Mouse (Mus musculus): Measurements from ENCODE around the gene Accsl. TPM values are rescaled to one million over a fixed set of nuclear protein-coding genes. Genes with fewer than 3 reads are reported as not detected.

Accsl gene
- not detected in 2 replicates for polyA plus RNA-seq (2016; fragmentation: Nextera tagmentation; extraction: Ambion mirVana)

DNA sequence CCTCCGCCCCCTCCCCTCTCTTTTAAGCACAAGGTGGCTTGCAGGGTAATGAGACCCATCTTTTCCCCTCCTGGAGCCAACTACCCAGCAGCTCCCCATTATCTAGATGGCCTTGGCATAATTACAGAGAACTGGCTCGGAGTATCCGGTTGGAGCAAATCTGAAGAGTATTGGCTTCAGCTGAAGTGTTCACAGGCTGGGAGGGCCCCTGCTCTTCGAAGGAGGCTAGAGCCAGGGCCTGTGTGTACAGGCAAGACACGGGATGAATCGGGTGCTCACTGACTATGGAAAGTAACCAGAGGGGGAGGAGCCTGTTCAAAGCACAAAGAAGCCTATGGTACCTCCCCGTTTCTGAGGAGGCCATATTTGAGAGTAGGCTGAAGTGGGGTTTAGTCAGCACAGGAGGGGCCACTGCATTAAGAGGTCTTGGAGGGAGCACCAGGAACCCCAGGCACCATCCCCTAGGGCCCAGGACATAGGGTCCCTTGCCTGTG, at the start of gene Accsl:
Accsl (minus strand) TSS at position 51 of the 494 bp plus-strand sequence.
- Histone ChIP-seq H3K4me1 (peaks cover 14% of the 10 kb centered on the region), H3K9me3 (replicated peaks) (no peaks in the 10 kb centered on the region), H3K27me3 (ENCODE audit: low read depth, poor library complexity, severe bottlenecking) (no peaks in the 10 kb centered on the region), H3K4me3 (no peak within 1 kb of the TSS), H3K27ac (replicated peaks) (no peak within 1 kb of the TSS), H3K36me3 (no peaks in the 10 kb centered on the region)
- DNase-seq (ENCODE audit: low spot score): no peak
- 78% methylated on average over 7 of the region's 7 CpGs for WGBS

DNA sequence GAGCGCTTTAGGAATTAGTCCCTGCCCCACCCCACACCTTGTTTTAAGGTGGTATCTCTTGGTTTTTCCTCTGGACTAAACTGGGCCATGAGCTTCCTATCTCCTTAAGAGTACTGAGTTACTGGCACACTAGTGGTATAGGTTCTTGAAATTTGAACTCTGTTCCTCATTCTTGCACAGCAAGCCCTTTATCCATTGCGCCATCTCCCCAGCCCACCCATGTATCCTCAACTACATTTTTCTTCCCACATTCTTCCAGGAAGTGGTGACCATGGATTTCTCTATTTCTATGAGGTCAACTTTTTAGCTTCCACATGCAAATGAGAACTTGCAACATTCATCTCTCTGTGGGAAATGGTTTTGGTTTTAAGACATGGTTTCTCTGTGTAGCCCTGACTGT, 44.6 kb upstream of the Accsl start:
- H3K9me3 ChIP-seq (replicated peaks): no peaks in the 10 kb centered on the region
- no peaks in the 10 kb centered on the region for H3K4me1 ChIP-seq
- WGBS: 100% methylated on average over 2 of the region's 2 CpGs
- DNase-seq (ENCODE audit: low spot score): no peak
- H3K4me3 ChIP-seq: no peak overlapping the region
- no peaks in the 10 kb centered on the region for H3K36me3 ChIP-seq
- H3K27me3 ChIP-seq (ENCODE audit: low read depth, poor library complexity, severe bottlenecking): no peaks in the 10 kb centered on the region
- H3K27ac ChIP-seq (replicated peaks): no peak overlapping the region

DNA sequence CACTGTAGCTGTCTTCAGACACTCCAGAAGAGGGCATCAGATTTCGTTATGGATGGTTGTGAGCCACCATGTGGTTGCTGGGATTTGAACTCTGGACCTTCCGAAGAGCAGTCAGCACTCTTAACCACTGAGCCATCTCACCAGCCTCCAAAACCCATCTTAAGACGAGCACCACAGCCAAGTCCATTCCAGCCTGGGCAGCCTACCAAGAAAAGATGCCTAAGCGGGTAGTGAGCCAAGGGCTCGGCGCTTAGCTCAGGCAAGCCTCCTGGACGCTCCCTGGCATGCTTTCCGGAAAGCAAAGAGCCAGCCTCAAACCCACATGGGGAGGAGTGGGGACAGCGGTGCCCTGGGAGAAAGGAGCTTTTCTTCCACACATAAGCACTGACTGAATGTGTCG, 43.0 kb upstream of the Accsl start:
- Histone ChIP-seq H3K36me3 (no peaks in the 10 kb centered on the region), H3K4me1 (peaks cover 12% of the 10 kb centered on the region; the same call in 1 of the 2 replicates), H3K27me3 (ENCODE audit: low read depth, poor library complexity, severe bottlenecking) (no peaks in the 10 kb centered on the region), H3K9me3 (replicated peaks) (no peaks in the 10 kb centered on the region), H3K27ac (replicated peaks) (no peak overlapping the region), H3K4me3 (no peak overlapping the region)
- 86% methylated on average over 10 of the region's 10 CpGs for WGBS
- no peak for DNase-seq (ENCODE audit: low spot score)

DNA sequence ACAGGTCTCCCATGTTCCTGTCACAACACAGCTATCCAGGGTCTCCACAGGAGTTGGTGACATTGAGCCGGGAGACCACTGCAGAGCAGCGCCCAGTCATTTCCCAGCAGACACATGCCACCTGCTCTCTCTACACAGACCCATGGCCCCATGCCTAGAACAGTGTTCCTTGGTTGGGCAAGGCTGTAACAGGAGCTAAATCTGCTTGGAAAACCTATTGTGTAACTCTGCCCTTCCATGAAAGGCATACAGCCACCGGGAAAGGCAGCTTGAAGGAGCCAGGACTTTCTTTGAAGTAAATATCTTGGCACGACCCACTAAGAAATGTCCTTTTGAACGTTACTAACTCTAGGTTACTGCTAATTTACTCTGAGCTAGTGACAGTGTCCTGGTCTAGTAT, 40.8 kb upstream of the Accsl start:
- no peak overlapping the region for H3K4me3 ChIP-seq
- no peaks in the 10 kb centered on the region for H3K9me3 ChIP-seq (replicated peaks)
- no peak for DNase-seq (ENCODE audit: low spot score)
- H3K27ac ChIP-seq (replicated peaks): no peak overlapping the region
- H3K27me3 ChIP-seq (ENCODE audit: low read depth, poor library complexity, severe bottlenecking): no peaks in the 10 kb centered on the region
- H3K36me3 ChIP-seq: no peaks in the 10 kb centered on the region
- WGBS: 75% methylated on average over 5 of the region's 5 CpGs
- peaks cover 20% of the 10 kb centered on the region for H3K4me1 ChIP-seq

DNA sequence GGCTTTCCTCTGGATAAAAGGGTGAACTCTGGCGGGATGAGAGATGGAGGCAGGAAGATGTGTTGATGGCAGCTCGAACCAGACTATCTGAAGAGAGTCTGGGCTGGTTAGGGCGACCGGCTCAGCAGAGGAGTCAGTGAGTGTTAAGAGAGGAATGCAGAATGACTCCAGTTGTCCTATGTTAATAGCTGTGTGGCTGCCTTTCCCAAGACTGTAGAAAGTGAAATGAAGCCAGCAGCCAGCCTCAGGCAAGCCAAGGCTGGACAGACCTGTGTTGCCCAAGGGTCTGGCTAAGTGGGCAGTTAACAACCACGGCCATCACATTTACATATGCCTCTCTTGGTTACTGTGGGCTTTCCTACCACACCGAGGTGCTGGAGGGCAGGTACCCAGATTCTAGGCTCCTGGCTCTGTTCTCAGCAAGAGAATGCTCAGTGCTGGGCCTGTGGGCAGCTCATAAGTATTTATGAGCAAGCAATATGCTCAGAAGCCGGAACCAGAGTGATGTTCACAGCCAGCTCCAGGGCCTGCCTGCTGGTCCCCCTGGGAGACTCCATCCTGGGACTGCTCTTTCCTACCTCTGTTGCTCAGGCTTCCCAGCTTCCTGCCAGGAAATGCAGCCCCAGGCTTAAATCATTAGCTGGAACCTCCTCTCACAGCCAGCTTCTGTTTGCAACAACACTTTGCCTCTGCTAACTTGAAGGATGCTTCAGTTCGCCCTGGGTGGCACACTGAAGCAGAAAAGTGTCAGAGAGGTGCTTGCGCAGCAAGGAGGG, 38.8 kb upstream of the Accsl start:
- Histone ChIP-seq H3K4me3 (no peak overlapping the region), H3K27ac (replicated peaks) (peak overlapping the region; percentile 28; the same call in 1 of the 2 replicates), H3K9me3 (replicated peaks) (no peaks in the 10 kb centered on the region), H3K36me3 (no peaks in the 10 kb centered on the region), H3K27me3 (ENCODE audit: low read depth, poor library complexity, severe bottlenecking) (no peaks in the 10 kb centered on the region), H3K4me1 (peaks cover 22% of the 10 kb centered on the region)
- WGBS: 66% methylated on average over 9 of the region's 9 CpGs
- DNase-seq (ENCODE audit: low spot score): no peak

DNA sequence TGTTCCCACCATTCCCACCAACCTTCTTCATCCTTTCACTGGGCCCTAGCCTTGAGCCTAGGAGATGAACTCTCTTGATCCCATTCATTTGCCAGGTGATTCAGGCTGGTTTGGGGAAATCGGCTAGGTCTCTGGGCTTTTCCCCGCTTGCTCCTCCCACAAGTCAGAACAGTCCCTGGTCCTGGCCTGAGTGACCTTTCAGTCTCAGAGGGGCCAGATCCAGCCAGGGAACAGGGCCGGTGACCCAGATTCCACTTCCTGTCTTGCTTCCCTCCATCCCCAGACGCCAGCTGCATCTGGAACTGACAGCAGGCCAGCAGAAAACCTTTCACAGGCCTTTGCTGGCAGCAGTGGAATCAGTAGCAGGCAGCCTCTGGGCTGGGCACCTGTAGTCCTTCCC, 37.4 kb upstream of the Accsl start:
- Histone ChIP-seq H3K9me3 (replicated peaks) (no peaks in the 10 kb centered on the region), H3K27me3 (ENCODE audit: low read depth, poor library complexity, severe bottlenecking) (no peaks in the 10 kb centered on the region), H3K4me3 (no peak overlapping the region), H3K36me3 (no peaks in the 10 kb centered on the region), H3K27ac (replicated peaks) (peak overlapping the region; percentile 28; the same call in 1 of the 2 replicates), H3K4me1 (peaks cover 22% of the 10 kb centered on the region)
- WGBS: 39% methylated on average over 4 of the region's 4 CpGs
- DNase-seq (ENCODE audit: low spot score): no peak

DNA sequence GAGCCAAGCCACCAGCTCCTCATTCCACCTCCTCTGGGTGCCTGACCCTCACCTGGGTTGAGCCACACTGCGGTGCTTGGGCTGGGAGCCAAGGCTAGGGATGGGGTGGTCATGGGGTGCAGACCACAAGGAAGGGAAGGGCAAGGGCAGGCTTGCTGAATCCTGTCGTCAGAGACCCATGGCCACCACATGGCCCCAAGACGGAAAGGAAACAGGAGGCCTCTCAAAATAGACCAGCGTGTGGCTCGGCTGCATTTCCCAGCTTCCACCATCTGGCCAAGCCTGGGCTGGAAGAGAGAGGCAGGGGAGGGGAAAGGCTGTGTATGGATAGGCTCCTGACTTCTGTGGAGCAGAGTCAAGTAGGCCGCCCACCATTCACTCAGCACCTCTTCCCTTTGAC, 34.5 kb upstream of the Accsl start:
- WGBS: 84% methylated on average over 6 of the region's 6 CpGs
- Histone ChIP-seq H3K9me3 (replicated peaks) (no peaks in the 10 kb centered on the region), H3K36me3 (no peaks in the 10 kb centered on the region)

DNA sequence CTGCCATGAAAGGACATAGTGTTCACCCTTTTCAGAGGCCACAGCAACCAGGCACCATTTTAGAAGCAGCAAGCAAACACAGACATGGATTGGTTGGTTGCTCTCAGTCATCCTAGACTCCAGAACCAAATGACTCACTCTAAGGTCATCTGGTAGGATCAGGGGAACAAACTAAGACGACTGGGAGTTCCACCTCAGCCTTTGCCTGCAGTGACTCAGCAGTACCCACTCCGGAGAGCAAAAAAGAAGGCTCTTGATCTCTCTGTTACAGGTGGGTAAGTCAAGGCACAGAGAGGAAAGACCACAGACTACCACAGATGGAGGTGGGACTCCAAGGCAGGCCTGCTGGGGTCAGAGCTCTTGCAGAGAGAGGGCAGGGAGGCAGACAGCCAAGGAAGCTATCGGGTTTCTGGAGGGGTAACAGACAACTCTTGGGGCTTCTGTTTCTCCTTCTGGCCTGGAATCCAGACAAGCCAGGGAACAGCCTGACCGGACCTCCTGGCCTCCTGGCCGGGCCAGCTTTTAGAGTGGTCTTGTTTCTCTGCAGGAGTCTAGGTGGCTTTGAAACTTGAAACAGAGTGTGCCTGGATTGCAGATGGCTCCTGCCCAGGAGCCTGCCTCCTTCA, 33.8 kb upstream of the Accsl start:
- Histone ChIP-seq H3K4me1 (peaks cover 24% of the 10 kb centered on the region), H3K27me3 (ENCODE audit: low read depth, poor library complexity, severe bottlenecking) (no peaks in the 10 kb centered on the region), H3K27ac (replicated peaks) (0 out of 2 replicates have a peak overlapping the region, but pooled peaks have one; percentile 9), H3K4me3 (no peak overlapping the region), H3K9me3 (replicated peaks) (no peaks in the 10 kb centered on the region), H3K36me3 (no peaks in the 10 kb centered on the region)
- WGBS: 75% methylated on average over 5 of the region's 5 CpGs
- DNase-seq (ENCODE audit: low spot score): no peak

More for the DNA sequence above, 34.5 kb upstream of the Accsl start:
- Histone ChIP-seq H3K27me3 (ENCODE audit: low read depth, poor library complexity, severe bottlenecking) (no peaks in the 10 kb centered on the region), H3K4me3 (no peak overlapping the region), H3K4me1 (peaks cover 29% of the 10 kb centered on the region), H3K27ac (replicated peaks) (0 out of 2 replicates have a peak overlapping the region, but pooled peaks have one; percentile 9)
- DNase-seq (ENCODE audit: low spot score): no peak

DNA sequence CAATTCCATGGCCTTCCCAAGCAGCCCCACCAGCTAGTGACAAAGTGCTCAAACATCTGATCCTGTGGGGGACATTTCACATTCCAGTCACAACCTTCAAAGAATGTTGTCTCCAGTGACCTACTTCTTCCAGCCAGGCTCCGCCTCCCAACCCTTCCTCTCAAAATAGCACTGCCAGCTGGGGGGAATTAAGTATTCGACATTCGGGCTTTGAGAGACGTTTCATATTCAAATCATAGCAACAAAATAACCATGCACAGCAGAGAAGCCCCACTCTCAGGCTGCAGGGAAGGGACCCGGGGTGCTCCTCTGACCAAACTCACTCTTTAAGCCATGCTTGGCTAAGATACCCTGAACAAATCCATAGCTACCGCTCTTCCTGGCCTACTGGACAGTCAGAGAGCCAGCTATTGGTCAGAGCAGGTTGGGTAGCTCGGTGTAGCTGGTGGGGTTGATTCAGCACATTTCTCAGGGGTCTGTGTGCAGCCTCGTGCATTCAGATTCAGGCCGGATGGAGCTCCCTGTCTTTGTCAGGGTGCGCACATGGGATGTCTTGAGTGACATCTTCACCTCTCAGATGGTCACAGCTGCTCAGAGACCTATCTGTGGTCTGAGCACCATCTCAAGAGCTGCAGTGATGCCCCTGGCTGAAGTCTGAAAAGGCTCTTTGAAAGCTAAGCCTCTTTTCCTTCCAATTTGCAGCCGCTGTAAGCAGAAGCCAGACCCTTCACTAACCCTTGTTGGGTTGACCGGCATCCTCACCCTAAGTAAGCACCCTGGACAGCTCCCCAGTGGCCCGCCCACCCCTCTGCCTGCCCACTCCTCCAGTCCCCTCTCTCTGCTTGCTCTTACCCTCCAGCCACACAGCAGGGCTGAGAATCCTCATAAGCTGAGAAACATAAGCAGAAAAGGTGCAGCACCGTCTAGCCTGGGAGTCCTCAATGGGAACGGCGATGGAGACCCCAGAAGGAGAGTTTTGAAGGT, 30.7 kb upstream of the Accsl start:
- peak; percentile 38 for DNase-seq (ENCODE audit: low spot score)
- Histone ChIP-seq H3K4me1 (peaks cover 10% of the 10 kb centered on the region; the same call in 1 of the 2 replicates), H3K27me3 (ENCODE audit: low read depth, poor library complexity, severe bottlenecking) (no peaks in the 10 kb centered on the region), H3K9me3 (replicated peaks) (no peaks in the 10 kb centered on the region), H3K27ac (replicated peaks) (no peak overlapping the region), H3K4me3 (no peak overlapping the region), H3K36me3 (no peaks in the 10 kb centered on the region)
- WGBS: 55% methylated on average over 16 of the region's 16 CpGs

DNA sequence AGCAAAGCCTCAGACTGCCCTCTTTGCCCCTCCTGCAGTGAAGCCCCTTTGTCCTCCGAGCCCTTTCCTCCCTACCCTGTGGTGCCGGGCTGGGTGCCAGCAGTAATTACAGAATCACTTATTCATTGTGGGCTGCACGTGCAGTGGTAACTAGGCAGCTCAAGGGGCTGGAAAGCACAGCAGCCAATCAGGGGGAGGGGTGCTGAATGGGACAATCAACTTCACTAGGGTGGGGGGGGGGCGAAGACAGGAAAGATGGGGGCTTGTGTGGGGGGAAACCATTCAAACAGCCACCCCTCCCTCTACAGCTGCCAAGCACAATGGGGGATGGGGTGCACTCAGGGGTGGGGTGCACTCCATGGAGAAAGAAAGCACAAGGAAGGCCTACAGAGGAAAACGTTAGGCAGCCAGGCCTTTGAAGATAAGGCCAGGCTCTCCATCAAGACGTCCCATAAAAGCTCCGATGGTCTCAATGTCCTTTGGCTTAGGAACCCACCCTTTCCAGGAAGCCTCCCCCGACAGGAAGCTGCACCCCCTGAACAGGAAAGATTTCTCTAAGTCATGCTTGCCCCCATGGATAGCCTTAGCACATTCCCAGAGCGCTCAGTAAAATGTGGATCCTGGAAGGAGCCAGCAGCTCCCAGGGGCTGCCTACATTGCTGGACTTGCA, 22.8 kb upstream of the Accsl start:
- peak; percentile 36 for DNase-seq (ENCODE audit: low spot score)
- Histone ChIP-seq H3K27me3 (ENCODE audit: low read depth, poor library complexity, severe bottlenecking) (no peaks in the 10 kb centered on the region), H3K27ac (replicated peaks) (peak overlapping the region; percentile 81), H3K4me1 (peaks cover 19% of the 10 kb centered on the region), H3K36me3 (no peaks in the 10 kb centered on the region), H3K9me3 (replicated peaks) (no peaks in the 10 kb centered on the region), H3K4me3 (no peak overlapping the region)
- 25% methylated on average over 9 of the region's 9 CpGs for WGBS

DNA sequence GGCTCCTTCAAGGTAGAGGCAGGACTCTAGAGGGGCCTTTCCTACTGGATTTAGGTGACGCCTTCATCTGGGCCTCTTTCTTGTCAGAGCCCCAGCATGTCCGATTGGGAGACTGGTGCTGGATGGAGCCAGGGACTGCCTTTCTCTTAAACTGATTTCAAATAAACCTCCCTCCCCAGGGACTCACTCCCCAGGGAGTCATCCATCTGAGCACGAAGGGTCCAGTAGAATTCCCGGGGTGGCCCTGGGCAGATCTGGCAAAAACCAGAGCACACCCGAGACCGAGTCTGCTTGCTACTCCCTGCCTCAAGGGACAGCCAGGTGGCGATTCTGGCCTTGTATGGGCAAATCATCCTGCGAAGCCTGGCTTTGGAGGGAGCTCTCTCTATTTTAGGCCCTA, 21.2 kb upstream of the Accsl start:
- peaks cover 19% of the 10 kb centered on the region for H3K4me1 ChIP-seq
- DNase-seq (ENCODE audit: low spot score): no peak
- no peaks in the 10 kb centered on the region for H3K9me3 ChIP-seq (replicated peaks)
- no peaks in the 10 kb centered on the region for H3K36me3 ChIP-seq
- no peak overlapping the region for H3K4me3 ChIP-seq
- 69% methylated on average over 8 of the region's 8 CpGs for WGBS
- no peaks in the 10 kb centered on the region for H3K27me3 ChIP-seq (ENCODE audit: low read depth, poor library complexity, severe bottlenecking)
- no peak overlapping the region for H3K27ac ChIP-seq (replicated peaks)

DNA sequence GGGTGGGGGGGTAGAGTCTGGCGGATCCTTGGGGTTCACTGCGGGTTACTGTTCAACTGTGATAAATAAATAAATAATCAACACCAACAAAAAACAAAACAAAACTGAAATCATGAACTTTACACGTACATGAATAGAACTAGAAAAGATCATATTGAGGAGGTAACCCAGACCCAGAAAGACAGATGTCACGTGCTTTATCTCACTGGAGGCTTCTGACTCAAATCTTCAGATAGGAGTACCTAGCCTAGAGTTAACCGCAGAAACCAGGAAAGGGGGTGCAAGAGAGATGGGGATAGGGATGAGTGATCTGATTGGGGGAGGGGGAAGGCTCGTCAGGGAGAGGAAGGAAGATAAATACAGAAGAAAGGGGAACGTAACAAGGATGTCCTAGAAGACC, 20.1 kb upstream of the Accsl start:
- WGBS: 83% methylated on average over 7 of the region's 7 CpGs
- no peak overlapping the region for H3K4me3 ChIP-seq
- no peaks in the 10 kb centered on the region for H3K9me3 ChIP-seq (replicated peaks)
- no peaks in the 10 kb centered on the region for H3K27me3 ChIP-seq (ENCODE audit: low read depth, poor library complexity, severe bottlenecking)
- peaks cover 19% of the 10 kb centered on the region for H3K4me1 ChIP-seq
- no peak overlapping the region for H3K27ac ChIP-seq (replicated peaks)
- DNase-seq (ENCODE audit: low spot score): no peak
- H3K36me3 ChIP-seq: no peaks in the 10 kb centered on the region
